Mouse (Mus musculus) midbrain, embryonic 15.5 days (tissue): ENCODE results near the gene 9830107B12Rik. TPM values are rescaled to one million over a fixed set of nuclear protein-coding genes. Genes with fewer than 3 reads are reported as not detected.

ENCODE experiments used
- ATAC-seq: fragments of 200-750 bp; cut with Nextera tagmentation; replicated peaks from 2 replicates; pipeline ENCODE4 v1.8.0; 2017; ENCODE audit warnings: moderate TSS enrichment
- H3K27ac ChIP-seq: fragments of 300-500 bp; sonication (generic); 2 replicates; pipeline ENCODE4 v1.5.1; 2015; ENCODE audit warnings: mild to moderate bottlenecking, inconsistent platforms
- H3K27me3 ChIP-seq: fragments of 300-500 bp; sonication (generic); replicated peaks from 2 replicates; pipeline ENCODE4 v1.6.1; 2015; ENCODE audit warnings: inconsistent platforms
- H3K36me3 ChIP-seq: fragments of 300-500 bp; sonication (generic); replicated peaks from 2 replicates; pipeline ENCODE4 v1.6.1; 2015; ENCODE audit warnings: inconsistent platforms
- H3K4me1 ChIP-seq: fragments of 300-500 bp; sonication (generic); 2 replicates; pipeline ENCODE4 v1.6.1; 2015; ENCODE audit warnings: inconsistent platforms
- H3K4me2 ChIP-seq: fragments of 300-500 bp; sonication (generic); 2 replicates; pipeline ENCODE4 v1.6.1; 2015; ENCODE audit warnings: inconsistent platforms, mild to moderate bottlenecking, moderate library complexity
- H3K4me3 ChIP-seq: fragments of 300-500 bp; sonication (generic); 2 replicates; pipeline ENCODE4 v1.5.1; 2015; ENCODE audit warnings: mild to moderate bottlenecking, inconsistent platforms
- H3K9ac ChIP-seq: fragments of 300-500 bp; sonication (generic); 2 replicates; pipeline ENCODE4 v1.6.1; 2015; ENCODE audit warnings: mild to moderate bottlenecking, inconsistent platforms
- H3K9me3 ChIP-seq: fragments of 300-500 bp; sonication (generic); 2 replicates; pipeline ENCODE4 v1.6.1; 2016; ENCODE audit warnings: inconsistent platforms
- WGBS: fragments of 180-500 bp; shearing (Covaris S2); methylation state at CpG from one replicate; pipeline ENCODE4 v1.1.7; 2015; ENCODE audit warnings: mixed read lengths; 5-methylcytosine and 5-hydroxymethylcytosine counted together
- polyA plus RNA-seq: library from polyadenylated mRNA; unstranded; fragments of >200 nt; fragmentation: Nextera tagmentation; extraction: Ambion mirVana; gene quantifications from 2 replicates; pipeline ENCODE4 v1.2.1, GENCODE M21; 2015

9830107B12Rik gene
- polyA plus RNA-seq, 1 experiment from 2014 or later: not detected

- Histone ChIP-seq H3K4me2 (no peak overlapping the region), H3K36me3 (no peaks in the 10 kb centered on the region), H3K4me3 (no peak overlapping the region), H3K27me3 (peaks cover 10% of the 10 kb centered on the region), H3K9me3 (no peaks in the 10 kb centered on the region), H3K4me1 (no peaks in the 10 kb centered on the region), H3K9ac (no peak overlapping the region), H3K27ac (no peak overlapping the region)
- 80% methylated on average over 2 of the region's 2 CpGs for WGBS
- ATAC-seq: no peak
Measured at GRCm38 (mm10) chr17:48089446-48089845, 56.6 kb downstream of the 9830107B12Rik start.

- Histone ChIP-seq H3K36me3 (no peaks in the 10 kb centered on the region), H3K9me3 (no peaks in the 10 kb centered on the region), H3K27ac (no peak within 1 kb of the TSS), H3K4me2 (no peak within 1 kb of the TSS), H3K4me1 (no peaks in the 10 kb centered on the region), H3K9ac (no peak within 1 kb of the TSS), H3K4me3 (no peak within 1 kb of the TSS), H3K27me3 (0 out of 2 replicates have a peak, but pooled peaks cover 6% of the 10 kb centered on the region)
- no peak for ATAC-seq
Measured at GRCm38 (mm10) chr17:48089019-48089418, 57.0 kb downstream of the 9830107B12Rik start, which contains the start of gene 1700067P10Rik. TSS of gene 1700067P10Rik (plus strand) at chr17:48089319.

- Histone ChIP-seq H3K9ac (no peak overlapping the region), H3K4me1 (no peaks in the 10 kb centered on the region), H3K27ac (no peak overlapping the region), H3K36me3 (no peaks in the 10 kb centered on the region), H3K4me2 (no peak overlapping the region), H3K27me3 (no peaks in the 10 kb centered on the region), H3K9me3 (no peaks in the 10 kb centered on the region), H3K4me3 (no peak overlapping the region)
- WGBS: 50% methylated on average over 3 of the region's 3 CpGs
- ATAC-seq: no peak
Measured at GRCm38 (mm10) chr17:48080626-48081025, 65.4 kb downstream of the 9830107B12Rik start.

Other genes with a start within 250 kb of the 9830107B12Rik start
- gene Foxp4, start 221.6 kb downstream of the 9830107B12Rik start, polyA plus RNA-seq: 43.3 and 46.6 TPM in 2 replicates
- gene 1700122O11Rik, start 108.0 kb downstream of the 9830107B12Rik start, polyA plus RNA-seq: not detected in 2 replicates
- 0.22 TPM in 1 of 2 replicates, not detected in the other for gene 1700067P10Rik, start 56.9 kb downstream of the 9830107B12Rik start, polyA plus RNA-seq
- not detected in 2 replicates for gene A530064D06Rik, start 21.0 kb upstream of the 9830107B12Rik start, polyA plus RNA-seq
- gene Trem1, start 86.5 kb upstream of the 9830107B12Rik start, polyA plus RNA-seq: not detected in 2 replicates
- not detected in 2 replicates for gene Trem3, start 101.5 kb upstream of the 9830107B12Rik start, polyA plus RNA-seq
- gene Treml4, start 118.0 kb upstream of the 9830107B12Rik start, polyA plus RNA-seq: not detected in 2 replicates
- gene Treml2, start 153.2 kb upstream of the 9830107B12Rik start, polyA plus RNA-seq: 0.08 TPM in 1 of 2 replicates, not detected in the other
- gene B430306N03Rik, start 169.9 kb upstream of the 9830107B12Rik start, polyA plus RNA-seq: 0.09 and 0.22 TPM in 2 replicates
- gene Trem2, start 200.1 kb upstream of the 9830107B12Rik start, polyA plus RNA-seq: 3.9 and 4.2 TPM in 2 replicates
- 0.41 TPM in 2 replicates for gene Treml1, start 213.6 kb upstream of the 9830107B12Rik start, polyA plus RNA-seq